Mouse (Mus musculus): ENCODE measurements around the gene Habp2. TPM values are rescaled to one million over a fixed set of nuclear protein-coding genes. Genes with fewer than 3 reads are reported as not detected.

Habp2 gene
- not detected in 2 replicates for polyA plus RNA-seq (2012; rRNA removed)

DNA sequence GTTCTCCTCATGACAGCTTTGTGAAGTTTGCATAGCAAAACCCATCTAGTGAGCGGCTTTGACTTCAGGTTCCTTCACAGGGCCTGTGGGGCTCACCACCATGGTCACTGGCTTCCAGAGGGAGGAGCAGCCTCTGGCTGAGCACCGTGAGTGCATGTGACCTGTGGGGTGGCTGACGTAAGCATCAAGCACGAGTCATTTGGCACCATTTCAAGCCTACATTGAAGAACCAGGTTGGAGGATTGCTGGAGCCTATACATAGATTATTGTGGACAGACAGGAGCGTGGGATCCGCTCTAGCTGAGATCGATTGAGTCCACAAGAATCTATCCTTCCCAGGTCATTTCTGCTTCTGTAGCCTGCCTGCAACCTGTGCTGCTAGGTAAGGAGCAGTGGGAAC, at the start of gene Habp2:
TSS of gene Habp2 (plus strand) at position 272 of the 400 bp plus-strand sequence.

Other genes starting within 250 kb of the Habp2 start
- gene Nrap, start 102.9 kb downstream of the Habp2 start, polyA plus RNA-seq (2012; rRNA removed) = 0.23 and 1.1 TPM in 2 replicates
- 12.6 and 14.3 TPM in 2 replicates for gene Casp7, start 110.0 kb downstream of the Habp2 start, polyA plus RNA-seq (2012; rRNA removed)
- gene Plekhs1, start 174.5 kb downstream of the Habp2 start, polyA plus RNA-seq (2012; rRNA removed) = 0.30 and 0.32 TPM in 2 replicates